Mouse (Mus musculus): ENCODE data around the gene Tnfaip8l1.

GRCm38 (mm10) chr17:56134463-56134971 is 27.8 kb upstream of the Tnfaip8l1 start:
- TF ChIP-seq CTCF (IDR thresholded peaks at IDR 0.05; ENCODE audit: borderline replicate concordance, insufficient read depth, low read length) (peak; percentile 81), POLR2A (IDR thresholded peaks at IDR 0.05; ENCODE audit: low read depth, low read length) (no peak)

All from embryonic fibroblast, embryonic 13.5 days (primary cell).